ENCODE assay signal across 26 mouse cellular contexts in the genomic region with DNA sequence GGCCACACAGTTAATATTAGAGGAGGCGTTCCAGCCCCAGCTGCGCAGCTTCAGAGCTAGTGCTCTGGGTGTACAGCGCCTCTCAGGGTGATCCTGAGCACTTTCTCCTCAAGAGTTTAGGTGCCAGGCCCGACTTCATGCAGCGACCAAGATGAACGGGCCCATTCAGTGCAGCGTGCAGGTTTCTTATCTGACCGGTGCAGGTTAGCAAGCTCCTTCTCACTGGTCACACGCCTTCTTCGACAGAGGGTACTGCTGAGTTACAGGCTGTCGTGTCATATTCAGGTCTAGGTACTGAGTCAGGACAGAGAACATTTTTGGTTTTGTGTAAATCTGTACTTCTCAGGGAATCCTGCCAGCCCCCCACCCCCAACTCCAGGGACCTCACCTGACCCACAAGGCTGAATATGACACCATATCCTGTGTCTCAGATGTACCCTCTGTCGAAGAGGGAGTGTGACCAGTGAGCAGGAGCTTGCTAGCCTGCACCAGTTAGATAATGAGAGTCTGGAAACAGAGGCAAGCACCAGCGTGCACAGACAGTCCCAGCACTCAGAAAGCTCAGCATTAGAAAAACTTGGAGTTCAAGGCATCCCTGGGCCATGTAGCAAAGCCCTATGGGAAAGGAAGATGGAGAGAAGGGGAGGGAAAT.
DNase-seq lines count a peak whose midpoint lies in the region; ATAC-seq and TF ChIP-seq lines count a peak whose summit lies in the region.
"Had no signal": no experiment of that assay in that cellular context is flagged by ENCODE, and none has a peak within 500 bp of the region (broad histone marks: within the 10 kb centered on the region; RNA-seq: fewer than 3 reads in every experiment).

No protein-coding gene starts in this region.

- H3K4me1 ChIP-seq in heart, embryonic 11.5 days (ENCODE audit: control insufficient read depth, insufficient read depth, low read length), result no peaks in the 10 kb centered on the region
- peaks cover 1% of the 10 kb centered on the region; the same call in 1 of the 2 replicates for H3K4me1 ChIP-seq in bone marrow, adult 2 months (ENCODE audit: control insufficient read depth, insufficient read depth, low read length)
- H3K4me1 ChIP-seq in liver, embryonic 16.5 days (ENCODE audit: control insufficient read depth, low read depth, low read length), result peaks cover 24% of the 10 kb centered on the region
- H3K4me1 ChIP-seq: limb, embryonic 10.5 days; midbrain, embryonic 10.5 days had no signal

- WGBS in heart, embryonic 11.5 days (ENCODE audit: insufficient replicate concordance), result 76% methylated on average over 13 of the region's 13 CpGs
- 66% methylated on average over 13 of the region's 13 CpGs for whole genome bisulfite sequencing in bone marrow, adult 2 months
- 39% methylated on average over 13 of the region's 13 CpGs for whole genome bisulfite sequencing in liver, embryonic 16.5 days (ENCODE audit: insufficient replicate concordance)

- H3K4me3 ChIP-seq in heart, embryonic 11.5 days (ENCODE audit: low read depth, low read length), result no peak overlapping the region
- no peak overlapping the region for H3K4me3 ChIP-seq in bone marrow, adult 2 months (replicated peaks; ENCODE audit: control insufficient read depth, low read depth, low read length)
- no peak overlapping the region for H3K4me3 ChIP-seq in liver, embryonic 16.5 days (ENCODE audit: low read depth, low read length)
- H3K4me3 ChIP-seq: heart, embryonic 13.5 days; hindbrain, embryonic 15.5 days; limb, embryonic 10.5 days; midbrain, embryonic 10.5 days had no signal

- no peak for DNase-seq in heart, postnatal 14 days
- DNase-seq in gastrocnemius, postnatal 4 days (ENCODE audit: low spot score in 2 of 2), result no peak
- DNase-seq in left cerebral cortex, postnatal 14 days (ENCODE audit: low spot score in 2 of 2), result no peak
- no peak for DNase-seq in urinary bladder, postnatal 36 days (ENCODE audit: low spot score in 2 of 2)
- DNase-seq: adrenal gland, postnatal 14 days; cerebellum, adult 8-10 months; gastrocnemius, postnatal 36 days; heart, postnatal 4 days; kidney, adult 11 months; kidney, postnatal 10 days; layer of hippocampus, postnatal 36 days; lung, adult 18-20 months; lung, postnatal 14 days; right cerebral cortex, postnatal 25 days; thymus, postnatal 36 days had no signal

- no peak for TF ChIP-seq CTCF in bone marrow, adult 2 months (IDR thresholded peaks at IDR 0.05; ENCODE audit: control insufficient read depth, insufficient read depth, low read length)

- no peaks in the 10 kb centered on the region for H3K36me3 ChIP-seq in heart, embryonic 11.5 days (ENCODE audit: control insufficient read depth, insufficient read depth, low read length)
- H3K36me3 ChIP-seq in liver, embryonic 16.5 days (ENCODE audit: control insufficient read depth, insufficient read depth), result no peaks in the 10 kb centered on the region
- H3K36me3 ChIP-seq: heart, embryonic 13.5 days; hindbrain, embryonic 15.5 days; limb, embryonic 10.5 days; midbrain, embryonic 10.5 days had no signal

- ATAC-seq in heart, embryonic 11.5 days (replicated peaks; ENCODE audit: insufficient number of reproducible peaks, low FRiP score, low TSS enrichment), result peak; percentile 74
- peak; percentile 91 for ATAC-seq in erythroid progenitor cell, adult 5-6 weeks (replicated peaks; ENCODE audit: low FRiP score, poor library complexity, severe bottlenecking)
- peak; percentile 95 for ATAC-seq in liver, embryonic 16.5 days (ENCODE audit: low read depth)
- ATAC-seq: CD4-positive, CD25-positive, alpha-beta regulatory T cell, adult 4 months; forebrain, embryonic 14.5 days; Patski had no signal

- no peak overlapping the region for H3K27ac ChIP-seq in heart, embryonic 11.5 days (ENCODE audit: low read depth, low read length)
- H3K27ac ChIP-seq in bone marrow, adult 2 months (ENCODE audit: control insufficient read depth, insufficient read depth, low read depth, low read length, poor library complexity), result peak overlapping the region; percentile 55
- H3K27ac ChIP-seq in liver, embryonic 16.5 days (ENCODE audit: low read length), result peak overlapping the region; percentile 88
- H3K27ac ChIP-seq: heart, embryonic 13.5 days; hindbrain, embryonic 15.5 days; limb, embryonic 10.5 days; midbrain, embryonic 10.5 days had no signal

- intact Hi-C loops in heart, postnatal 14 days (cut with DNase I), result no loop called here
- intact Hi-C loops in left cerebral cortex, postnatal 14 days (cut with DNase I), result no loop called here

- no peak overlapping the region for H3K9ac ChIP-seq in heart, embryonic 11.5 days (ENCODE audit: low read depth, low read length)
- no peak overlapping the region for H3K9ac ChIP-seq in liver, embryonic 16.5 days (ENCODE audit: low read depth, low read length)
- H3K9ac ChIP-seq: heart, embryonic 13.5 days; hindbrain, embryonic 15.5 days had no signal

- no peak for TF ChIP-seq POLR2A in bone marrow, adult 2 months (IDR thresholded peaks at IDR 0.05; ENCODE audit: borderline replicate concordance, control insufficient read depth, low read depth, low read length)

- no peak overlapping the region for H3K4me2 ChIP-seq in heart, embryonic 11.5 days
- peak overlapping the region; percentile 33 for H3K4me2 ChIP-seq in liver, embryonic 16.5 days (ENCODE audit: low read depth, low read length)
- H3K4me2 ChIP-seq: heart, embryonic 13.5 days; hindbrain, embryonic 15.5 days had no signal

- no peaks in the 10 kb centered on the region for H3K27me3 ChIP-seq in heart, embryonic 11.5 days (ENCODE audit: control insufficient read depth, insufficient read depth, low read length)
- H3K27me3 ChIP-seq in liver, embryonic 16.5 days (ENCODE audit: control insufficient read depth, insufficient read depth, low read depth, low read length), result no peaks in the 10 kb centered on the region
- H3K27me3 ChIP-seq: heart, embryonic 13.5 days; hindbrain, embryonic 15.5 days had no signal

- H3K9me3 ChIP-seq in heart, embryonic 11.5 days (replicated peaks; ENCODE audit: control insufficient read depth, low read length), result no peaks in the 10 kb centered on the region
- H3K9me3 ChIP-seq in liver, embryonic 16.5 days (replicated peaks; ENCODE audit: control insufficient read depth, low read length), result no peaks in the 10 kb centered on the region
- H3K9me3 ChIP-seq: heart, embryonic 13.5 days; hindbrain, embryonic 15.5 days; limb, embryonic 10.5 days; midbrain, embryonic 10.5 days had no signal
